Mouse (Mus musculus): ENCODE results near the gene Lif. TPM values are rescaled to one million over a fixed set of nuclear protein-coding genes. Genes with fewer than 3 reads are reported as not detected.

Lif gene
- total RNA-seq (2014; rRNA removed) (not detected in 2 replicates), polyA plus RNA-seq (2012; rRNA removed) (0.02 TPM in 2 replicates)

DNA sequence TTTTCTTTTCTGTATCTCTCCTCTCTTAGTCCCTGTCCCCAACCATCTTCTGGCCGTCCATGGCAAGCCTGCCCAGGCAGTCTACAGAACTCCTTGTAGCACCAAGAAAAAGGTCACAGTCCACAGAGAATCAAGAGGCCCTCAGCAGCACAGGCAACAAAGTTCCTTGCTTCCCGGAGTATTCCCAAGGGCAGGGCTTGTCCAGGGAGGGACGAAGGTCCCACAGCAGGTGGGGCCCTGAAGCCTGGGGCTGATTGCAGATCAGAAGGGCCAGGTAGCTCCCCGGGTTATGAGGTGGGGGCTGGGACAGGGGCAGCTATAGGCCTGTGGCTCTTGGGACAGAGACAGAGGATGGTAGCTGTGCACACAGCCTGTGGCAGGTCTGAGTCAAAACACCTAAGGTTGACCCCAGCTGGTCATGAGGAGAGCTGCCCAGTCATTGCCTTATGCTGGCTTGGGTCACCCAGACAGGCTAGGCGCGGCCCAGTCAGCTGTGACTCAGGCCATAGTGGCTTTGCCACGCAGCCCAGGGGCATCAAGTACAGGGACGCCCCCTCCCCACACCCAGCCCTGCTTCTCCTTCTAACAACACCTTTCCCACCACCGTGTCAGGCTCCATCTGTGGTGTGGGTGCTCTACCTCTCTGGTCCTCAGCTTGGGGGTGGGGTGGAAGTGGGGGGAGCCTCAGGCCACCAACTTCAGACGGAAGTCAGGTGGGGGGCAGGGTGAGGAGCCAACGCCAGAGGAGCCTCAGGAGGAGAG, at the start of gene Lif:
Lif (plus strand) TSS at position 712 of the 762 bp plus-strand sequence.
- Histone ChIP-seq H3K9ac (ENCODE audit: low read depth, low read length) (no peak within 1 kb of the TSS), H3K4me3 (ENCODE audit: insufficient read depth, low read depth, low read length) (no peak within 1 kb of the TSS)

DNA sequence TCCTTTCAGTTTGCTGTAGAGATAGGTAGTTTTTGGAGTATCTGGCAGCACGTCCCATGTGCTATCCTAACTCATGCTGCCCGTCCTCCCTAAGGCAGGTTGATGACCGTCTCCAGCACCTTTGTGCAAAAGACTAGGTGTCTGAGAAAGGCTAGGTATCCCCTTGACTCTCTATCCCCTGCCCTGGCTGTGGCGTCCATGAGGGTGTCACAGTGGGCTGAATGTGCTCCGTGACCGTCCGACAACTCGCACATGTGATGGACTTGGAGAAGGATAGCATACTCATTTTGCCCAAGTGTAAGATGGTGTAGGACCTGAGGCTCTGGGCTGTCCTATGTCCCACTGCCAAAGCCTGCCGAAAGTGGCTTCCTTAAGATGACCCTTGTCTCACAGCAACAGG, 49.7 kb upstream of the Lif start:
- Histone ChIP-seq H3K79me2 (ENCODE audit: control insufficient read depth, insufficient read depth, low read length) (no peaks in the 10 kb centered on the region; the same call in 1 of the 2 replicates), H3K4me1 (ENCODE audit: control insufficient read depth, insufficient read depth, low read length) (peaks cover 6% of the 10 kb centered on the region), H3K27me3 (ENCODE audit: control insufficient read depth, insufficient read depth, low read length) (no peaks in the 10 kb centered on the region), H3K36me3 (ENCODE audit: control insufficient read depth, insufficient read depth, low read length) (peaks cover 29% of the 10 kb centered on the region), H3K27ac (replicated peaks; ENCODE audit: insufficient read depth, low read depth, low read length) (no peak overlapping the region), H3K9ac (ENCODE audit: low read depth, low read length) (no peak overlapping the region), H3K4me3 (ENCODE audit: insufficient read depth, low read depth, low read length) (no peak overlapping the region)
- DNase-seq (ENCODE audit: extremely low read depth, low read depth, low spot score), result no peak
- no peak for TF ChIP-seq CTCF (IDR thresholded peaks at IDR 0.05; ENCODE audit: low read depth, low read length)
- TF ChIP-seq POLR2A (IDR thresholded peaks at IDR 0.05; ENCODE audit: extremely low read depth, insufficient read depth, low read length), result no peak
- 93% methylated on average over 9 of the region's 9 CpGs for WGBS

More for the DNA sequence above, at the start of gene Lif:
- Histone ChIP-seq H3K27ac (replicated peaks; ENCODE audit: insufficient read depth, low read depth, low read length) (no peak within 1 kb of the TSS; the same call in 1 of the 2 replicates), H3K36me3 (ENCODE audit: control insufficient read depth, insufficient read depth, low read length) (no peaks in the 10 kb centered on the region), H3K79me2 (ENCODE audit: control insufficient read depth, insufficient read depth, low read length) (no peaks in the 10 kb centered on the region), H3K27me3 (ENCODE audit: control insufficient read depth, insufficient read depth, low read length) (no peaks in the 10 kb centered on the region), H3K4me1 (ENCODE audit: control insufficient read depth, insufficient read depth, low read length) (peaks cover 11% of the 10 kb centered on the region)
- peak; percentile 34 for DNase-seq (ENCODE audit: extremely low read depth, low read depth, low spot score)
- WGBS, result 71% methylated on average over 11 of the region's 11 CpGs
- no peak for TF ChIP-seq CTCF (IDR thresholded peaks at IDR 0.05; ENCODE audit: low read depth, low read length)

GRCm38 (mm10) chr11:4209556-4209955, 47.8 kb upstream of the Lif start:
- Histone ChIP-seq H3K36me3 (ENCODE audit: control insufficient read depth, insufficient read depth, low read length) (peaks cover 34% of the 10 kb centered on the region), H3K4me1 (ENCODE audit: control insufficient read depth, insufficient read depth, low read length) (no peaks in the 10 kb centered on the region), H3K9ac (ENCODE audit: low read depth, low read length) (no peak overlapping the region), H3K79me2 (ENCODE audit: control insufficient read depth, insufficient read depth, low read length) (no peaks in the 10 kb centered on the region), H3K27ac (replicated peaks; ENCODE audit: insufficient read depth, low read depth, low read length) (no peak overlapping the region), H3K27me3 (ENCODE audit: control insufficient read depth, insufficient read depth, low read length) (no peaks in the 10 kb centered on the region), H3K4me3 (ENCODE audit: insufficient read depth, low read depth, low read length) (no peak overlapping the region)
- 81% methylated on average over 5 of the region's 5 CpGs for WGBS
- TF ChIP-seq POLR2A (IDR thresholded peaks at IDR 0.05; ENCODE audit: extremely low read depth, insufficient read depth, low read length), result no peak
- TF ChIP-seq CTCF (IDR thresholded peaks at IDR 0.05; ENCODE audit: low read depth, low read length), result peak; percentile 40; the same call in 1 of the 2 replicates
- DNase-seq (ENCODE audit: extremely low read depth, low read depth, low spot score), result no peak

- no peaks in the 10 kb centered on the region for H3K79me2 ChIP-seq (ENCODE audit: control insufficient read depth, insufficient read depth, low read length)
- peaks cover 33% of the 10 kb centered on the region for H3K36me3 ChIP-seq (ENCODE audit: control insufficient read depth, insufficient read depth, low read length)
- no peak overlapping the region for H3K27ac ChIP-seq (replicated peaks; ENCODE audit: insufficient read depth, low read depth, low read length)
- H3K4me1 ChIP-seq (ENCODE audit: control insufficient read depth, insufficient read depth, low read length), result no peaks in the 10 kb centered on the region
- H3K27me3 ChIP-seq (ENCODE audit: control insufficient read depth, insufficient read depth, low read length), result no peaks in the 10 kb centered on the region
- H3K9ac ChIP-seq (ENCODE audit: low read depth, low read length), result no peak overlapping the region
- DNase-seq (ENCODE audit: extremely low read depth, low read depth, low spot score), result no peak
- WGBS, result 26% methylated on average over 1 of the region's 1 CpGs
- TF ChIP-seq CTCF (IDR thresholded peaks at IDR 0.05; ENCODE audit: low read depth, low read length) (no peak), POLR2A (IDR thresholded peaks at IDR 0.05; ENCODE audit: extremely low read depth, insufficient read depth, low read length) (no peak)
- H3K4me3 ChIP-seq (ENCODE audit: insufficient read depth, low read depth, low read length), result no peak overlapping the region
These were observed 46.6 kb upstream of the Lif start for GRCm38 (mm10) chr11:4210786-4211185.

- H3K4me1 ChIP-seq (ENCODE audit: control insufficient read depth, insufficient read depth, low read length), result peaks cover 2% of the 10 kb centered on the region; the same call in 1 of the 2 replicates
- H3K27ac ChIP-seq (replicated peaks; ENCODE audit: insufficient read depth, low read depth, low read length), result no peak overlapping the region
- H3K4me3 ChIP-seq (ENCODE audit: insufficient read depth, low read depth, low read length), result no peak overlapping the region
- WGBS, result 96% methylated on average over 10 of the region's 10 CpGs
- TF ChIP-seq POLR2A (IDR thresholded peaks at IDR 0.05; ENCODE audit: extremely low read depth, insufficient read depth, low read length) (no peak), CTCF (IDR thresholded peaks at IDR 0.05; ENCODE audit: low read depth, low read length) (no peak)
- H3K27me3 ChIP-seq (ENCODE audit: control insufficient read depth, insufficient read depth, low read length), result no peaks in the 10 kb centered on the region
- DNase-seq (ENCODE audit: extremely low read depth, low read depth, low spot score), result no peak
- no peak overlapping the region for H3K9ac ChIP-seq (ENCODE audit: low read depth, low read length)
- no peaks in the 10 kb centered on the region for H3K79me2 ChIP-seq (ENCODE audit: control insufficient read depth, insufficient read depth, low read length)
- H3K36me3 ChIP-seq (ENCODE audit: control insufficient read depth, insufficient read depth, low read length), result peaks cover 26% of the 10 kb centered on the region
These were observed 44.2 kb upstream of the Lif start for GRCm38 (mm10) chr11:4213107-4213506.

DNA sequence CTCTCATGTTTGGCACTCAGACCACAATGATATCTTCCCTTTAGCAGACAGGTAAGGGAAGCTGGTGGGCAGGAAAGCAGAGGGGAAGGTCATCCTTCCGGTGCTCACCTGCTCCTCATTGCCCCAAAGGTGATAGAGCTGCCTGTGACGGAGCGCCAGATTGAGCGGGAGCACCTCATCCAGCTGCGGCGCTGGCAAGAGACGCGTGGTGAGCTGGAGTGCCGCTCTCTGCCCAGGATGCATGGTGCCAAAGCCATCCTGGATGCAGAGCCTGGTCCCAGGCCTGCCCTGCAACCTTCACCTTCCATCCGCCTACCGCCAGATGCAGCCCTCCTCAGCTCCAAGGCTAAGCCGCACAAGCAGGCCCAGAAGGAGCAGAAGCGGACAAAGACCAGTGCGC, 42.8 kb upstream of the Lif start:
- 95% methylated on average over 14 of the region's 14 CpGs for WGBS
- Histone ChIP-seq H3K79me2 (ENCODE audit: control insufficient read depth, insufficient read depth, low read length) (no peaks in the 10 kb centered on the region), H3K4me1 (ENCODE audit: control insufficient read depth, insufficient read depth, low read length) (peaks cover 2% of the 10 kb centered on the region; the same call in 1 of the 2 replicates), H3K36me3 (ENCODE audit: control insufficient read depth, insufficient read depth, low read length) (peaks cover 21% of the 10 kb centered on the region), H3K27ac (replicated peaks; ENCODE audit: insufficient read depth, low read depth, low read length) (no peak overlapping the region), H3K27me3 (ENCODE audit: control insufficient read depth, insufficient read depth, low read length) (no peaks in the 10 kb centered on the region), H3K4me3 (ENCODE audit: insufficient read depth, low read depth, low read length) (no peak overlapping the region), H3K9ac (ENCODE audit: low read depth, low read length) (no peak overlapping the region)
- TF ChIP-seq POLR2A (IDR thresholded peaks at IDR 0.05; ENCODE audit: extremely low read depth, insufficient read depth, low read length), result no peak
- no peak for TF ChIP-seq CTCF (IDR thresholded peaks at IDR 0.05; ENCODE audit: low read depth, low read length)
- DNase-seq (ENCODE audit: extremely low read depth, low read depth, low spot score), result no peak

Measured in liver, adult 2 months (tissue).